Mouse (Mus musculus) heart, embryonic 13.5 days (tissue): ENCODE data around the gene Spink2. TPM values are rescaled to one million over a fixed set of nuclear protein-coding genes. Genes with fewer than 3 reads are reported as not detected.
A peak's percentile ranks its signal among the peaks of the same experiment; 100 is the strongest.
"Not testable (repeated sequence)": the region's sequence is repeated elsewhere in the genome, so short reads cannot be mapped to it uniquely, and the experiment has no call there.

ENCODE experiments used
- ATAC-seq: fragments of 200-750 bp; cut with Nextera tagmentation; 2 replicates; pipeline ENCODE4 v1.8.0; 2017; ENCODE audit warnings: moderate TSS enrichment; ENCODE audit not compliant: insufficient number of reproducible peaks, low FRiP score, low TSS enrichment; ENCODE audit errors: extremely low read depth
- H3K27ac ChIP-seq: fragments of 300-500 bp; sonication (generic); replicated peaks from 2 replicates; pipeline ENCODE4 v1.5.1; 2015; ENCODE audit warnings: moderate library complexity, mild to moderate bottlenecking, inconsistent platforms
- H3K27me3 ChIP-seq: fragments of 300-500 bp; sonication (generic); replicated peaks from 2 replicates; pipeline ENCODE4 v1.6.1; 2015; ENCODE audit warnings: mild to moderate bottlenecking, inconsistent platforms
- H3K36me3 ChIP-seq: fragments of 300-500 bp; sonication (generic); 2 replicates; pipeline ENCODE4 v1.6.1; 2015; ENCODE audit warnings: mild to moderate bottlenecking, inconsistent platforms
- H3K4me1 ChIP-seq: fragments of 300-500 bp; sonication (generic); 2 replicates; pipeline ENCODE4 v1.6.1; 2015; ENCODE audit warnings: inconsistent platforms
- H3K4me2 ChIP-seq: fragments of 300-500 bp; sonication (generic); 2 replicates; pipeline ENCODE4 v1.6.1; 2015; ENCODE audit warnings: inconsistent platforms, mild to moderate bottlenecking, moderate library complexity
- H3K4me3 ChIP-seq: fragments of 300-500 bp; sonication (generic); 2 replicates; pipeline ENCODE4 v1.5.1; 2015; ENCODE audit warnings: moderate library complexity, mild to moderate bottlenecking, inconsistent platforms
- H3K9ac ChIP-seq: fragments of 300-500 bp; sonication (generic); 2 replicates; pipeline ENCODE4 v1.6.1; 2015; ENCODE audit warnings: inconsistent platforms, mild to moderate bottlenecking, moderate library complexity
- H3K9me3 ChIP-seq: fragments of 300-500 bp; sonication (generic); 2 replicates; pipeline ENCODE4 v1.6.1; 2016; ENCODE audit warnings: inconsistent platforms
- WGBS: fragments of 180-500 bp; shearing (Covaris S2); methylation state at CpG from one replicate; pipeline ENCODE4 v1.1.7; 2015; ENCODE audit warnings: mixed read lengths; 5-methylcytosine and 5-hydroxymethylcytosine counted together
- polyA plus RNA-seq: library from polyadenylated mRNA; unstranded; fragments of >200 nt; fragmentation: Nextera tagmentation; extraction: Ambion mirVana; gene quantifications from 2 replicates; pipeline ENCODE4 v1.2.1, GENCODE M21; 2015

Gene Spink2
- polyA plus RNA-seq, 1 experiment from 2014 or later = 5.7 TPM

GRCm38 (mm10) chr5:77193951-77194350, 17.3 kb downstream of the Spink2 start:
- 46% methylated on average over 3 of the region's 3 CpGs for WGBS
- Histone ChIP-seq H3K4me2 (no peak overlapping the region), H3K9ac (no peak overlapping the region), H3K27ac (no peak overlapping the region), H3K9me3 (peaks cover 2% of the 10 kb centered on the region; the same call in 1 of the 2 replicates), H3K4me1 (no peaks in the 10 kb centered on the region), H3K4me3 (no peak overlapping the region), H3K36me3 (no peaks in the 10 kb centered on the region), H3K27me3 (no peaks in the 10 kb centered on the region)
- no peak for ATAC-seq

GRCm38 (mm10) chr5:77193266-77193665, 18.0 kb downstream of the Spink2 start:
- Histone ChIP-seq H3K4me2 (no peak overlapping the region), H3K27ac (no peak overlapping the region), H3K9ac (no peak overlapping the region), H3K9me3 (peaks cover 5% of the 10 kb centered on the region), H3K36me3 (no peaks in the 10 kb centered on the region), H3K4me3 (no peak overlapping the region), H3K27me3 (no peaks in the 10 kb centered on the region), H3K4me1 (no peaks in the 10 kb centered on the region)
- WGBS = 59% methylated on average over 4 of the region's 4 CpGs
- ATAC-seq = no peak

GRCm38 (mm10) chr5:77191631-77192030, 19.6 kb downstream of the Spink2 start:
- ATAC-seq = no peak
- 72% methylated on average over 1 of the region's 1 CpGs for WGBS
- no peak overlapping the region for H3K27ac ChIP-seq

GRCm38 (mm10) chr5:77191106-77191505, 20.2 kb downstream of the Spink2 start:
- no peaks in the 10 kb centered on the region for H3K36me3 ChIP-seq
- no peak for ATAC-seq
- H3K4me1 ChIP-seq = no peaks in the 10 kb centered on the region
- no peak overlapping the region for H3K4me3 ChIP-seq
- H3K4me2 ChIP-seq = no peak overlapping the region
- peaks cover 13% of the 10 kb centered on the region for H3K9me3 ChIP-seq
- no peak overlapping the region for H3K9ac ChIP-seq
- WGBS = 82% methylated on average over 4 of the region's 4 CpGs
- no peaks in the 10 kb centered on the region for H3K27me3 ChIP-seq
- no peak overlapping the region for H3K27ac ChIP-seq

More at GRCm38 (mm10) chr5:77191631-77192030, 19.6 kb downstream of the Spink2 start:
- Histone ChIP-seq H3K4me2 (no peak overlapping the region), H3K27me3 (no peaks in the 10 kb centered on the region), H3K4me3 (no peak overlapping the region), H3K4me1 (no peaks in the 10 kb centered on the region), H3K36me3 (no peaks in the 10 kb centered on the region), H3K9ac (no peak overlapping the region), H3K9me3 (peaks cover 13% of the 10 kb centered on the region)

GRCm38 (mm10) chr5:77188738-77189137, 22.5 kb downstream of the Spink2 start:
- no peak overlapping the region for H3K4me2 ChIP-seq
- no peaks in the 10 kb centered on the region for H3K4me1 ChIP-seq
- peaks cover 13% of the 10 kb centered on the region for H3K9me3 ChIP-seq
- no peak overlapping the region for H3K27ac ChIP-seq
- ATAC-seq = no peak
- WGBS = 61% methylated on average over 3 of the region's 3 CpGs
- no peak overlapping the region for H3K9ac ChIP-seq
- H3K4me3 ChIP-seq = no peak overlapping the region
- H3K27me3 ChIP-seq = no peaks in the 10 kb centered on the region
- H3K36me3 ChIP-seq = no peaks in the 10 kb centered on the region

- no peak overlapping the region for H3K27ac ChIP-seq
- no peaks in the 10 kb centered on the region for H3K4me1 ChIP-seq
- no peaks in the 10 kb centered on the region for H3K36me3 ChIP-seq
- no peaks in the 10 kb centered on the region for H3K27me3 ChIP-seq
- no peak for ATAC-seq
- no peak overlapping the region for H3K4me2 ChIP-seq
- H3K4me3 ChIP-seq = no peak overlapping the region
- WGBS = 88% methylated on average over 3 of the region's 3 CpGs
- no peak overlapping the region for H3K9ac ChIP-seq
- H3K9me3 ChIP-seq = peaks cover 13% of the 10 kb centered on the region
Measured at GRCm38 (mm10) chr5:77185351-77185750, 25.9 kb downstream of the Spink2 start.

GRCm38 (mm10) chr5:77183876-77184275, 27.4 kb downstream of the Spink2 start:
- ATAC-seq, H3K27ac ChIP-seq, H3K36me3 ChIP-seq, H3K4me1 ChIP-seq, H3K4me2 ChIP-seq, H3K4me3 ChIP-seq, H3K27me3 ChIP-seq, H3K9ac ChIP-seq: not testable (repeated sequence)
- 52% methylated on average over 5 of the region's 5 CpGs for WGBS
- H3K9me3 ChIP-seq = peaks cover 11% of the 10 kb centered on the region

GRCm38 (mm10) chr5:77183338-77183737, 27.9 kb downstream of the Spink2 start:
- H3K9ac ChIP-seq = no peak overlapping the region
- H3K4me2 ChIP-seq = no peak overlapping the region
- no peak for ATAC-seq
- no peak overlapping the region for H3K4me3 ChIP-seq
- no peaks in the 10 kb centered on the region for H3K36me3 ChIP-seq
- no peaks in the 10 kb centered on the region for H3K27me3 ChIP-seq
- no peak overlapping the region for H3K27ac ChIP-seq
- H3K9me3 ChIP-seq = peaks cover 8% of the 10 kb centered on the region
- whole genome bisulfite sequencing = 32% methylated on average over 1 of the region's 1 CpGs
- peaks cover 2% of the 10 kb centered on the region for H3K4me1 ChIP-seq

GRCm38 (mm10) chr5:77181508-77181907, 29.8 kb downstream of the Spink2 start:
- Histone ChIP-seq H3K4me1 (peaks cover 13% of the 10 kb centered on the region), H3K4me3 (no peak overlapping the region), H3K27ac (no peak overlapping the region), H3K9me3 (no peaks in the 10 kb centered on the region), H3K9ac (no peak overlapping the region), H3K27me3 (no peaks in the 10 kb centered on the region), H3K4me2 (no peak overlapping the region), H3K36me3 (no peaks in the 10 kb centered on the region)
- 74% methylated on average over 7 of the region's 7 CpGs for WGBS
- ATAC-seq = no peak

GRCm38 (mm10) chr5:77178976-77179375, 32.3 kb downstream of the Spink2 start:
- no peak overlapping the region for H3K27ac ChIP-seq
- no peaks in the 10 kb centered on the region for H3K27me3 ChIP-seq
- H3K9me3 ChIP-seq = no peaks in the 10 kb centered on the region
- no peak overlapping the region for H3K4me2 ChIP-seq
- H3K9ac ChIP-seq = no peak overlapping the region
- ATAC-seq = no peak
- 77% methylated on average over 1 of the region's 1 CpGs for WGBS
- H3K36me3 ChIP-seq = no peaks in the 10 kb centered on the region
- peaks cover 13% of the 10 kb centered on the region for H3K4me1 ChIP-seq
- H3K4me3 ChIP-seq = no peak overlapping the region

- peaks cover 13% of the 10 kb centered on the region for H3K4me1 ChIP-seq
- no peak overlapping the region for H3K4me3 ChIP-seq
- peak overlapping the region; percentile 37; the same call in 1 of the 2 replicates for H3K27ac ChIP-seq
- H3K4me2 ChIP-seq = peak overlapping the region; percentile 24
- H3K9ac ChIP-seq = no peak overlapping the region; the same call in 1 of the 2 replicates
- 24% methylated on average over 9 of the region's 9 CpGs for WGBS
- no peaks in the 10 kb centered on the region for H3K9me3 ChIP-seq
- H3K27me3 ChIP-seq = no peaks in the 10 kb centered on the region
- ATAC-seq = peak; percentile 14
- no peaks in the 10 kb centered on the region for H3K36me3 ChIP-seq
Measured at GRCm38 (mm10) chr5:77178008-77178407, 33.3 kb downstream of the Spink2 start.

- Histone ChIP-seq H3K9ac (no peak overlapping the region), H3K27me3 (no peaks in the 10 kb centered on the region), H3K9me3 (no peaks in the 10 kb centered on the region), H3K4me2 (no peak overlapping the region), H3K36me3 (no peaks in the 10 kb centered on the region), H3K27ac (no peak overlapping the region), H3K4me1 (peaks cover 13% of the 10 kb centered on the region), H3K4me3 (no peak overlapping the region)
- 45% methylated on average over 4 of the region's 4 CpGs for WGBS
- no peak for ATAC-seq
Measured at GRCm38 (mm10) chr5:77174779-77175178, 36.5 kb downstream of the Spink2 start.
